Mouse (Mus musculus) cerebellum, postnatal 14 days (tissue): ENCODE measurements around the gene C1qtnf9.

Experiments used
- DNase-seq, 2 experiments: peaks; one replicate each; pipeline ENCODE4 v3.0.0; 2021; ENCODE audit warnings: mixed read lengths in 2 of 2

Gene C1qtnf9

DNA sequence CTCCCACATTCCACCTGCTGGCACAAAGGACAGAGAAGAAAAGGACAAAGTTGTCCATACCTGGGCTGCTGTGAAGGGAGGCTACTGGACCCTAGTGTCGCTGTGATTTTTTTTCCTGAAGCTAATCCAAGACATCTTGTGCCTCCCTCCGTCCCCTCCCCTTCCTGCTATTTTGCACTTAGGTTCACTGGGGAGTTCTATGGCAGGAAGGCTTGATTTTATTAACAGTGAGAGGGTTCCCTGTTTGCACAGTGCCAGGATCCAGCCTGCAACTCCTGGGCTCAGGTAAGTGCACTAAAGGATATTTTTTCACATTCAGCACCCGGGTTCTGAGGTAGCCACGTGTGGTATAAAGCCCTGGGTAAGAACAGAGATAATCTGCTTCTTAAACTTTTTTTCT is at the start of gene C1qtnf9:
C1qtnf9 (plus strand) TSS at position 251 of the 400 bp plus-strand sequence.
- no peak for DNase-seq

DNA sequence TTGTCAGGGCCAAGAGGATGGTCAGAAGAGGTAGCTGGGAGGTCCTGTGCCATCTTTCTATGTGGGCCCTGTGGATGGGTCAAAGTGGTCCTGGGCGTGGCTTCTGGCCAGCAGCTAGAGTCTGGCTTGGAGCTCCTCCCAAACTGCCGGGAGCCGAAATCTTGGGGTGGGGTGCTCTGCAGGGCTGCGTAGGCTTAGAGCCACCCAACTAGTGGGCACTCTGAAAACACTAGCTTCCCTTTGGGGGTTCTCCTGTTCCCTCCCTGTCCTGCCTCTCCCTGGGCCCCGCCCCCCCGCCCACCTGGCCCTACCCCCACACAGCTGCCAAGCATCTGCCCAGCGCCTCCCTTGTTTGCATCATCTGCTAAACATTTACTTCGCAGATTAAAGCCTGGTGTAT is 46.6 kb upstream of the C1qtnf9 start:
- DNase-seq = no peak

DNA sequence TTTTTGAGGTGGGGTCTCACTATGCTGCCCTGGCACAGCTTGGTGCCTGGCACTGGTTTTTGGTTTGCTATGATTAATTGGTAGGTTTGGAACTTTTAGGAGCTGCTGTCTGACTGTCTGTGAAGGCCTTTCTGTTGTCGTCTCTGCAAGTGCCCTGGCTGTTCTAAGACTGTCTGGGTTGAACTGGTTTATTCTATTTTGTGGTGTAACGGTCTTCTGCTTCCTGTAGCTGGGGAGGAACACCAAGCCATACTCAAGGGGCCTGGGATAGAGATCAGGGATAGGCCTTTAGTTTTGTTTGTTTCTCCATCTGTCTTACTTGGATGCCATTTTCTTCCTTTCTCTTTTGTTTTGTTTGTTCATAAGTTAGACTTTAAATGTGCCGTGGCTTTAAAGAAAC is 46.0 kb upstream of the C1qtnf9 start:
- no peak for DNase-seq

DNA sequence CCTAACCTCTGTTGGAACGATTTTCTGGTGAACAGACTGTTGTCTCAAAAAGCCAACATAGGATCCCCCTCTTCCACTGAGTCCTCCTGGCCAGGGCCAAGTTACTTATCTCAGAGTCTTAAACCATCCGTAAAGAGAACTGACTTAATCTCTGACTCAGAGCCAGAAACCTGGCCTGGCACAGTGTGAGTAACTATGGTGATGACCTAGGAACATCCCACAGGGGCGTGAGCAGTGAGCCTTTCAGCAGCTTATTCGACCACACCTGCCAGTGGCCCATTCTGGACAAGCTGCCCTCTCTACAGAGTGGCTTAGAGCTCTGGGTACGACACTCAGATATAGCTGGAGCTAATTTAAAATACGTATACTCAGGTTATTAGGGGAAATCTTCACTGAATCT is 41.8 kb upstream of the C1qtnf9 start:
- DNase-seq = peak; percentile 86 to 87

DNA sequence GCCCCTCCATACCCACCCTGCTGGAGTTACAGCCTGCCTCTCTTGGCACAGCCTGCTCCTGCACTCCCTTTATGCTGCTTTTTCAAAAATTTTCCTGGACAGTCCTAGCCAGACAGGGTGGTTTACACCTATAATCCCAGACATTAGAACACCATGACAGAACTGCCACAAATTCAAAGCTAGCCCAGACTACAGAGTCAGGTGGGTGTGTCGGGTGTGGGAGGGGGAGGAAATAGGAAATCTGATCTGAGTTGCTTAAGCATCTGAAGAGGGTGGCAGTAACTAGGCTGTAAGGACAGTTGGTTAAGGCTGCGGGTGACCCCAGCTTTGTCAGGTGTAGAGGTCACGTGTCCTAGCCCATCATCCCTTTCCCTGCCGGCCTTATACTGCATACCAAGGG is 40.8 kb upstream of the C1qtnf9 start:
- DNase-seq = no peak

DNA sequence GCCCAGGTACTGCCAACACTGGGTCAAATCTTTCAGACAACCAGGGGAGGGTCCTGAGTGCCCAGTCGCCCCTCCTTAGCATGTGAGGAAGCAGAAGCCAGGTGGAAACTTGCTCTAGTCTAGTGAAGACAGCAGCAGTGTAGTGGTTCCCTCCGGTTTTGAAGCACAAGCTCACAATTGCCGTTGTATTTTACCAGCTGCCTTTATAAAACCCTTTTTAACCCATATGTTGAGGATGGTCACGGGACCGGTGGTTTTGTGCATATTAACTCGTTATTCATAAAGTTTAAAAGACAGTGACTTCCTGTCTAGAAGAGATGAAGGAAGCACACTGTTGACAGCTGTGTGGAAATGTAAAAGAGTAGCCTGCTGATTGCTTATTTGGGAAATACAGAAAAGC is 35.9 kb upstream of the C1qtnf9 start:
- no peak for DNase-seq

DNA sequence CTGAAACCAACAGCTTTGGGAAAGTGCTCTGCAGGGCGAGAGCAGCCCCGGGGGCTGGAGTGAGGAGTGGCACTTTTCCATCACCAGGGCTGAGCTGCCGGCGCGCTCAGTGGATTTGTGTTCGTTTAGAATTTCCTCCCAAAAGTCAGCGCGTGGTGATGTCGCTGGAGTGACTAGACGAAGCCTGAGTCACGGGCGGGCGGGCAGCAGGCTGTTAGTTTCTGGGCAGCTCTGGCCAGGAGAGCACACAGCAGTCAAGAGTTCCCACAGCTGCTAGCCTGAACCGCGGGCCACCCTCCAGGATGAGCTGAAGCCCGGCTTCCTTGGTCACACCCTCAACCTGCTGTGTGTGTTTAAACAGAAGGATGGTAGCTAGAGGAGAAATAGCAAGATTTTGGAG is 35.1 kb upstream of the C1qtnf9 start:
- DNase-seq = peak; percentile 43 to 55

DNA sequence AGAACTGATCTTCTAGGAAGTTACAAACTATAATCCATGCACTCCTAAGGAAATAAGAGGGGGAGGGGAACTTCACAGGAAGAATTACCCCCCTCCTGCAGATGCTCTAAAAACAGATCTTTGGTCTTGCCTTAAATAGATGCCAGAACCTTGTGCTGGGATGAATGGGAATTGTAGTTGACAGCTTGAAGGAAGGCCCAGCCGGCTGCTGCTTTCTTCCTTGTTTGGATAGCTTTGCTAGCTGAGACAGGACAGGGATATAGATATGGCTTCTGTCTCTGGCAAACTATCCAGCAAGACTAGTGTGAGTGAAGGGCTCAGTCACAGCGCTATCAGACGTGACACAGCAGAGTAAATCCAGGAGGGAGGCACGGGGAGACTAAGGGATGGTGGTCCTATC is 34.2 kb upstream of the C1qtnf9 start:
- no peak for DNase-seq

DNA sequence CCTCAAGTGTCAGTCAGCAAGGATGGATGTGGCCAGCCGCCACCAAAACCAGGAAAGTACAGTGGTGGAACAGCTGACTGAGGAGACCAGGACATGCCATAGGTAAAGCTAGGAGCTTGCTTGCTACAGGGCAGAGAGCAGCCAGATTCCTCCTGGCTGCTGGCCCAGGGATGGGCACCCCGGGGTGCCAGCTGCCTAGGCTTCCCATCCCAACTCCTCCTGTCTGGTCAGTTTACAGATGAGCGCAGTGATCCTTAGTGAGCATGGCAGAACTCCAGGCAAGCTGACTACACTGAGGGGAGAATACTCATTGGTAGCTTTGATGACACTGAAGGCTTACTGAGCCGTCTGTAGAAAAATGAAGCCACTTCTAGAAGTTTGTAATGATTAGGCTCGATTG is 32.7 kb upstream of the C1qtnf9 start:
- DNase-seq = peak; percentile 72 to 78

DNA sequence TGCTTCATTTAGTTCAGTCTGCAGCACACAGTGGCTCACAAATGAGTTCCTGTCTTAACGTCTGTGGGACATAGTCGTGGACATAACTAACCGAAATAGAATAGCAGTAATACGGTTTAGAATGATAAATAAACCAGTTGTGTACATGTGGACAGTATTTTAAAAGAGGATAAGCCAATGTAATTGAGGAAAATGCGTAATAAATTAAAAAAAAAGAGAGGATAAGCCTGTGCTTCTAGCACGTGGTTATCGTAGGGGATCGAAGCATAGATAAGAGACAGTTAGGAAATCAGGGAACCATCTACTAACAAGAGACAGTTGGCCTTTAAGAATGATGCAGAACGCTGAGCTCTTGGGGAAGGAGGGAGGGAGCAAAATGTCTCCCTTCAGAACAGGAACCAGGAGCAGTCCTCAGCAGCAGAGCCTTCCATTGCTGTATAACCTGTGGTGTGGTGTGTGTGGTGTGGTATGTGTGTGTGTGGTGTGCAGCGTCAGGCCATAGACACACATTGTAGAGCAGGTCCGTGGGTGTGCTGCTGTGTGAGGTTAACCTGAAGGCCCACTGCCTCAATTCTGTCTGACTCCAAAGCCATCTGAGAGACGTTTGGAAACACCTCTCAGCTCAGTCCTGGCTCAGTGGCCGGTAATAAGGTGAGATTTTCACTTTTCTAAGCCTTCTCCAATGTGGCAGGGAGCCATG is 31.9 kb upstream of the C1qtnf9 start:
- DNase-seq = no peak

DNA sequence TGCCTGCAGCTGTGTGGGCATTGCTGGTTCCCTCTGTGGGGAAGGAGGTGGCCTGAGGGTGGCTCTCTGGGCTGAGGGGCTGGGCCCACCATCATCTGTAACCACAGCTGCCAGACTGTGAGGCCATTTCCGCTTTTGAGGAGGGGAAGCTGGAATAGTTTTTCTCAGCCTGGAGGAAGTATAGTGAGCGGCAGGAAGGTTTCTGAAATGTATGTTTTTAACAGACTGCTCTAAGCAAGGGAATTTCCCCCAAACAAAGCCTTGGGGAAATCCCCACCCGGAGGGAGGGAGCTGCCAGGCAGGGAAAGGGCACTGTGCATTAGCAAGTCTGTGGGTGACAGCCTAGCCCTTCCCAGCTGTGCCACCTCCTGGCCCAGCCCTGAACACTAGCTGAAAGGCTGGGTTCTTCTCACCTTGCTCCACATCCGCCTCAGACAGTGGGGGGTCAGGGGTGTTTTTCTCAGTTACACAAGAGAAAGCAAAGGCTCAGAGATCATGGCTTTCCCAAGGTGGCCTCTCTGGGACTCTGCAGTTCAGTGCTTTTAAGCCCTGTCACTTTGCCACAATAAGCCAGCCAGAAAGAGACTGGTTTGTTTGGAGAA is 31.2 kb upstream of the C1qtnf9 start:
- DNase-seq = peak in 1 of 2 experiments; percentile 38

DNA sequence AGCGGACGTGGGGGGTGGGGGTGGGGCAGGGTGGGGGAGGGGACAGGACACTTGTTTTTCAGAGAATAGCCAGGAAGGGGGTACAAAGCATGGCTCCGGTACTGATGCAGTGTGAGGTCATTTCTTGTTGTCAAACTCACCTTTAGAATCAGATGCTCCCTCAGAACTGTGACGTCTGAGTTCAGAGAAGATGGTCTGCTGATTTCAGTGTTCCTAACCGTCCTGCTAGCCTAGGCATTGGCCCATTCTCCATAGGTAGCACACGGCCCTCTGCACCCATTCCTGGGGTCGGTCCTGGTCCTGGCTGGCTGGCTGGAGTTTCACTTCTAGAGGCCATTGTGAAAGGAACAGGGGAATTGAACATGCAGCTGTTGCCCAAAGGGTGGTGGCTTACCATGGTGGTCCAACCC is 30.7 kb upstream of the C1qtnf9 start:
- DNase-seq = no peak

DNA sequence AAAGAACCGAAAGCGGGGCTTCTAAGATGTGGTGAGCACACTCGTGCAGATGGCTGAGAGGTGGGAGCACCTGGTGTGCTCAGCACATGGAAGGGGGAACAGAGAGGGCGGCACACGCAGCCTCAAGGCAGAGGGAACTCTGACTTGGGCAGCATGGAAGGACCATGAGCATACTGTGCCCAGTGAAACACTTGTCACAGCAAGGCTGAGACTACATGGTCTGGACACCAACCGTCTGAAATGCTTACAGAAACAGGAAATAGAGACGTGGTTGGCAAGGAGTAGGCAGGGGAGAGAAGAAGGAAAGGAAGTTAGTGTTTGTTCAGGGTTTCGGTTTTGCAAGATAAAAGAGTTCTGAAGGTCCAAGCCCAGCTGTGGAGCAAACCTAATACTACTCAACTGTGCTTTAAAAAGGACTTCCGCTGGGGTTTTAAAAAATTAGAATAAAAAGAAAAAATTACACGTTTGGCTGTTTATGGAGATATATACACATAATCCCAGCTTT is 29.4 kb upstream of the C1qtnf9 start:
- DNase-seq = no peak

DNA sequence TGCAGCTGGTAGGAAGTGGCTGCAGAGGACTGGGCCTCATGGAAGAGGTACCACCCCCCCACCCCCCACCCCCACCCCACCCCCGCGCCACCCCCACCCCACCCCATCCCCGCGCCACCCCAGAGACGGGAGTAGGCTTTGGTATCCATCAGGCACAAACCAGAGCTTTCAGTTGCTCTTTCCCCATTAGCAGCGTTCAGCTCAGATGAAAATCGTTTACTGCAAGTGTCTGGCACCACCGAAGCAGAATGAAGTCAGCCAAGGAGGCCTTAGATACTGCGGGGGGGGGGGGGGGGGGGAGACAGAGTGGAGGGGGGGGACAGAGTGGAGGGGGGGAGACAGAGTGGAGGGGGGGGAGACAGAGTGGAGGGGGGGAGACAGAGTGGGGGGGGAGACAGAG is 28.8 kb upstream of the C1qtnf9 start:
- DNase-seq = no peak

DNA sequence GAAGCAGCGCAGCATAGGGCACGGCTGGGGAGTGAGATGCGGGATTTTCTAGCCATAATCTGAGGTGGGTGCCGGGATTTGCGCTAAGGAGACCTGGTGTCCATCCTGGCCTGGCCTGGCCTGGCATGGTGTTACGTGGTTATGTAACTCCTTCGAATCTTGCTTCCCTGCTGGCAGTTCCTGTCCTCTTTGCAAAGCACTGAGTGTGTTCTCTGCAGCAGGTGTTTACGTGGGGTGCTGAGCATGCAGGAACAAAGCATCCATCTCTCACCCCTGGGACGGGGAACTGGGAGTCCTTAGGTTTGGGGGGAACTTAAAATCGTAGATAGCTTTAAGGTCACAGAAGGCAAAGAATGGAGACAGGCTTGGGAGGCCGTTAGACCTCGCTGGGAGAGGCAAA is 28.3 kb upstream of the C1qtnf9 start:
- peak; percentile 35 to 51 for DNase-seq

DNA sequence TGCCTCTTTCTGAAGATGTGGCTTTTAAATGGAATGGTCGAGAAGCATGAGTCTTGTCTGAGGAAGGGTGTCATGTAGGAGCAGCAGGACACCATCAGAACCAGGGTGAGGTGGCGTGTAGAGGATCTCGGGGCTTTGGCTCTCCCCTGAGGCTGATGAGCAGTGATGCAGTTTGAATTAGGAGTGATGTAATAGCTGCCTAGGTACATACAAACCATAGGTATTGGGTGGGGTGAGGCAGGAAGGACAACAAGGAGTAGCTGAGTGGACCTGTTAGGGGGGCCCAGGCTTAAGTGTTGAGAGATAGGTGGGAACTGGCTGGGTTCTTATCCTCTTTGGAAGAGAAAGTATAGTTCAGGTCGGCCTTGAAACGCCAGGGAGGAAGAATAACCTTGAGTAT is 27.4 kb upstream of the C1qtnf9 start:
- DNase-seq = no peak

DNA sequence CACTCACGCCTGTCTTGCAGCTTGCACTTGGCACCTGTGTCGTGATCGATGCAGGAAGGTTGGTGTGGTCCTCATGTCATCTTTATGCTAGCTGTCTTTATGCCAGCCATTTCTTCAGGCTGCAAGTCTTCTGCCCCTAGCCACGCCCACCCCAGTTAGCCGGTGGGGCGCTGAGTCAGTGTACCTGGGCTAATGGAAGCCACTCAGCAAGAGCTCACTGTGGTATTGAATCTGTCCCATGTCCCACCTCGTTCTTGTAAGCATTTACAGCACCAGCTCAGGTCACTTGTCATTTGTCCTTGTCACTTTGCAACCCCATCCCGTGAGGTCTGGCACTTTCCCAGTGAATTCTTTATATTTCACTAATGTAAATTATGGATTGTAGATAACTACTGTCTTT is 26.9 kb upstream of the C1qtnf9 start:
- DNase-seq = peak; percentile 55 to 65

DNA sequence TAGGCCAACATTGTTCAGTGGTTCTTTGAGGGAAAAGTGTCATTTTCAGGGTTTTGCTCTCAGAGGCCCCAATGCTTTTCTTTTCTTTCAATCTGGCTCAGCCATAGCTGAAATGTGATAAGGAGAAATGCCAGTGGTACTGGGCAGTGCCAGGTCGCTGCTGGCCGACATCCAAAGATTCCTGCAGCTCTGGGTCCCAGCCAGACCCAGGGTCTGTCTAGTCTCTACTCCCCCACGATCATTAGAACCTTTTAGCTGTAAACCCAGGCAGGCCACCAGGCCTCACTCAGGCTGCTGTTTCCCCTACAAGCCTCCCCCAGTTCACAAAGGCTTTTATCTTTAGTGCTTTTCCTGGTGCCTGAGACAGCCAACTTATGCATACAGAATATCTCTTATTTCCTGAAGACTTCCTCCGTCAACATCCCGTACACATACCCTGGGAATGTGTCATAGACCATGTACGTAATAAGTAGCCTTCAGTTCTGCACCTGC is 26.4 kb upstream of the C1qtnf9 start:
- DNase-seq = peak; percentile 96

DNA sequence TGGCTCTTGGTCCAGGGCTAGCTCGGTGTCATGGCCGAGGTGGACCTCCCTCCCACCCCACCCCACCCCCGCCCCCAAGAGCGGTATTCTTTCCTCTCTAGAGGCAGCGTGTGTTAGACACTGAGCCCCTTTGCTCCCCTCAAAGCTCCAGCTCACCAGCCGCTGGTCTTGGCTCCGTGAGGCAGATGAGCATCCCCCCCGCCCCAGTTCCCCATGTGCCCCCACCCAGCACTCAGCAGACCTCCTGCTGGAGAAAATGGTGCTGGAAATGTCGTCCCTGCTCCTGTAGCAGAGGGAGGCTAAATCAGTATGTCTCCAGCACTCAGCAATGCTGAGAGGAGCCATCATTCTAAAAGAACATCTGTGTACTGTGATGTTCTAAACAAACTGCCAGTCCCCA is 24.3 kb upstream of the C1qtnf9 start:
- no peak for DNase-seq

DNA sequence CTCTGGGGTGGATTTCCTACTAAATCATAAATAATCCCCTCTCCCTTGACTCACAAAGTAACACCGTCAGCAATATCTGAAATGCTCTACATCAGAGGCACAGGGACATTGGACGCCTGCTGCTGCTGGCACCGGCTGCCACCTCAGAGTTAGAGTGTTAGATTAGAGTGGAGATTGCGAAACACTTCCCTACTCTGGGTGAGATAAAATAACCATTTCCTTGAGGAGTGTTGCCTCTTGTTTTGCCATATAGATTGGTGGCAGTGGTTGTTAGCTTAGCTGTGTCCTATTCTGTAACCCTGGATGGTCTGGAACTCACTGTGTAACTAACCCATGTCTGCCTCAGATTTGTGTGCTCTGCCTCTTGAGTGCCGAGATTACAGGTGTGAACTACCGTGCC is 22.7 kb upstream of the C1qtnf9 start:
- no peak for DNase-seq

DNA sequence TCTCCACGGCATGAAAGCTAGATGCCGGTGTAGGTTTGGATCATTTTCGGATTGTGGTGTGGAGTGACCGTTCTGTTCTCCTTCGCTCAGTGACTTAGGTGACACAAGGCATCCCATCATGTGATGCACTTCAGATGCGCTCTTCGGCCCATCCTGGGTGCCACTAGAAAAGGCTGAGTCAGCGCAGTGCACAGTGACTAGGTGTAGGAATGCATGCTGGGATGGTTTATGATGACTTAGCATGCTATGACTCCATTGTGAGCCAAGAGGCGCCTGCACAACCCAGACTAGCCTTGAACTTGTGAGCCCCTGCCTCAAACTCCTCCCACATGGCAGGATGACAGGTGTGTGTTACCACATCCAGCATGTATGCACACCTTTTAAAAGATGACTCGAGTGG is 21.8 kb upstream of the C1qtnf9 start:
- DNase-seq = no peak

DNA sequence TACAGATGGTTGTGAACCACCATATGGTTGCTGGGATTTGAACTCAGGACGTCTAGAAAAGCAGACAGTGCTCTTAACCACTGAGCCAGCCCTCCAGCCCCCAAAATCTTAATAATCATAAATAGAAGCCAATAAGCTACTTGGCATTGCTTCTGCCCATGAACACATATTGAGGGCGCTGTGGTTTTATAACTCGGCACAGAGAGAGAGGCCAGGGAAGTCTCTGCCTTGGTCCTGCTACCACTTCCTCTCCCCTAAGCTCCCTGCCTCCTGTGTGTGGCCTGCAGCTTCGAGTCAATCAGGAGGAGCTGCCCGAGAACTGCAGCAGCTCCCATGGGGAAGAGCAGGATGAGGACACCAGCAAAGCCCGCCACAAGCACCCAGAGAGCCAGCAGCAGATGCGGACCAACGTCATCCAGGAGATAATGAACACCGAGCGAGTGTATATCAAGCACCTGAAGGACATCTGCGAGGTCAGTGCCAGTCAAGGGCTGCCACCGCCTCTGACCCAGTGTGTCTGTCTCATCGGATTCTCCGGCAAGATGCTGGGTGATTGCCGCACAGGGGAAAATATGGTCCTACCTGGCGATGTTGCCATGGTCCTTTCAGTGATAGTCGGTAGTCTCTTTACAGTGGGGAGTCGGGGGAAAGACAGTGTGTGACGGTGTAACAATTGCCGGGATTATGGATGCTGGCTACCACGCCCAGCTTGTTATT is 20.6 kb upstream of the C1qtnf9 start:
- no peak for DNase-seq

DNA sequence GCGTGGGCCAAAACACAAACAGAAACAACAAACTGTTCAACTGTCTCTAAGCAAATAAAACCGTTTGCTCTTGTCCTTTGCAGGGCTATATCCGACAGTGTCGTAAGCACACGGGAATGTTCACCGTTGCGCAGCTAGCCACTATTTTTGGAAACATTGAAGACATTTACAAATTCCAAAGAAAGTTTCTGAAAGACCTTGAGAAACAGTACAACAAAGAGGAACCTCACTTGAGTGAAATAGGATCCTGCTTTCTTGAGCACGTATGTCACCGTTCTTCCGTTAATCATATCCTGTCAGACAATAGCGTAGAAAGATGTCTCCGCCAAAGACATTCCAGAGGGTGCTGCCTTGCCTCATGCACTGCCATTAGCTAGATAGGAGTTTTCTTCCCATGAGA is 18.1 kb upstream of the C1qtnf9 start:
- DNase-seq = no peak

DNA sequence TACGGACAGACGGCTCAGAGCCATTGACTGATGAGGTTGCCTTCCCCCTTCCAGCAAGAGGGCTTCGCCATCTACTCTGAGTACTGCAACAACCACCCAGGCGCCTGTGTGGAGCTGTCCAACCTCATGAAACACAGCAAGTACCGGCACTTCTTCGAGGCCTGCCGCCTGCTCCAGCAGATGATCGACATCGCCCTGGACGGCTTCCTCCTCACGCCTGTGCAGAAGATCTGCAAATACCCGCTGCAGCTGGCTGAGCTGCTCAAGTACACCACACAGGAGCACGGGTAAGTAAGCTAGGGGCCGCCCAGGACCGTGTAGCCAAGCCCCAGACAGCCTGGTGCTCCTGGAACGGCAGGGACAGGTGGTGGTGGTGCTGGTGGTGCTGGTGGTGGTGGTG is 16.4 kb upstream of the C1qtnf9 start:
- DNase-seq = no peak
